Mouse (Mus musculus) adipocyte (in vitro differentiated cells): ENCODE results near the gene Olfr1392.

Source experiments
- DNase-seq: peaks from one replicate; pipeline ENCODE4 v3.0.0-alpha.2; 2016; ENCODE audit warnings: low spot score

Gene Olfr1392

DNA sequence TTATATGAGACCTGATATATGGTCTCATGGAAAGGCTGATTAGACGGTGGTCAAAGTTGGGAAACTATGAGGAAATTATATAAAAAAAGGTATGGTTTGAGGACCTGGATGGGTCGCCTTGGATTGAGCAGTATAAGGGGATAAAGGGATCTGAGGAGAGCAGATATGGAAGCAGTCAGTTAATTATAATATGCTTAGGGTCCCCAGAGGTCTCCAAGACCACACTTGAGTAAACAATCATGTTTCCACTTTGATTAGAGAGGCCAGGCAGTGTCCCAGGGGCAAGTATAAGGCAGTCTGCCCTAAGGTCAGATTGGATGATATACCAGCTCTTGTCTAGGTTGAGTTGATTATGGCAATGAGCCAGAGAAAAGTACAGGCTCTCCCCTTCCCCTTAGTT is 37.4 kb downstream of the Olfr1392 start, which contains the start of gene Olfr1391:
Olfr1391 (plus strand) TSS at position 301 of the 400 bp plus-strand sequence.
- DNase-seq: no peak

DNA sequence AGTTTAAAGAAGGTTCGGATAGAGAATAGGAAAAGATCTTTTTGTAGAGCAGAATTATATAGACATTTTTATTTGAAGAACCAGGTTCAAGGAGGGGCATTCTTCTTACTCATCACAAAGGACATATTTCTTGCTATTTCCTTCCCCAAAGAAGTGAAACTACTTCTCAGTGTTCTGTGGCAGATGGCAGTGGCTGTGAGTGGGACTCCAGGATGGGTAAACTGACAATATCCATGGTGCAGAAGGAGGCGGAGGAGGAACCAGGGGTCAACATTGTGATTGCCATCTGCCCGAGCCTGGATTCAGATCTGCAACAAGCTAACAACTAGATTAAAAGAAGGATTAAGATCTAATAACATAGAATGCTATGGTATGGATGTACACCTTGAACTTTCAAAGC is 41.6 kb downstream of the Olfr1392 start:
- DNase-seq: no peak

DNA sequence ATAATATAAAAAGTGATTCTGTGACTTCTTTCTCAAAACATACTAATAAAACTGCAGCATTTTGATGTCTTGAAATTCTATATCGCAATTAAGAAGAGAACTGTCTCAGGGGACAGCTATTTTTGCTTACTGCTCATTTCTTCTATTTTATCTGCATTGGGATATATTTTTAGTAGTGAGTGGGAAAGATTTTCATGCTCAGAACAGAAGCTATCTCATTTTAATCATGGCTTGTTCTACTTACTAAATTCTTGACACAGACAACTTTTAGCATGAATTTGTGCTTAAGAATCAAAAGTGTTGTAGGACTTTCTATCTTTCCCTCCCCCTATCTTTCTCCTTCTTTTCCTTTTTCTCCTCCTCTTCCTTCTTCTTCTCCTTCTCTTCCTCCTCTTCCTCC is 44.6 kb downstream of the Olfr1392 start:
- DNase-seq: no peak

DNA sequence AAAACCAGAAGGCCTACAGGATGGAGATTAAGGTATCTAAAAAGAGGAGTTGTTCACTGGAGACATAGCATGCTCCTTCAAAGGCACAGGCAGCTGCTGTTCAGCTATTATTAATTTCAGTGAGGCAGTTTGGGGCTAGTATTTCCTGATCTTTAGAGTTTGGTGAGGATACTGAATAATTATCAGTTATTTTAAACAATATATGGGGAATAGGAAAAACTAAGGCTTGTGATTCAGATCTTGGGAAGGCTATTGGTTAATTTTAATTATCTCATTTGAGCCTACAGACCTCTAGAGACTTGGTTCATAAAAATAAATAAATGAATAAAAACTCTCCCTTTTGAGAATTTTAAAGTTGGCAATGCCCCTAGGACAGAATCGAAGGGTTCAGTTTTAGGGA is 49.8 kb downstream of the Olfr1392 start, which contains the start of gene Olfr1390:
Olfr1390 (plus strand) TSS at position 301 of the 400 bp plus-strand sequence.
- DNase-seq: no peak

DNA sequence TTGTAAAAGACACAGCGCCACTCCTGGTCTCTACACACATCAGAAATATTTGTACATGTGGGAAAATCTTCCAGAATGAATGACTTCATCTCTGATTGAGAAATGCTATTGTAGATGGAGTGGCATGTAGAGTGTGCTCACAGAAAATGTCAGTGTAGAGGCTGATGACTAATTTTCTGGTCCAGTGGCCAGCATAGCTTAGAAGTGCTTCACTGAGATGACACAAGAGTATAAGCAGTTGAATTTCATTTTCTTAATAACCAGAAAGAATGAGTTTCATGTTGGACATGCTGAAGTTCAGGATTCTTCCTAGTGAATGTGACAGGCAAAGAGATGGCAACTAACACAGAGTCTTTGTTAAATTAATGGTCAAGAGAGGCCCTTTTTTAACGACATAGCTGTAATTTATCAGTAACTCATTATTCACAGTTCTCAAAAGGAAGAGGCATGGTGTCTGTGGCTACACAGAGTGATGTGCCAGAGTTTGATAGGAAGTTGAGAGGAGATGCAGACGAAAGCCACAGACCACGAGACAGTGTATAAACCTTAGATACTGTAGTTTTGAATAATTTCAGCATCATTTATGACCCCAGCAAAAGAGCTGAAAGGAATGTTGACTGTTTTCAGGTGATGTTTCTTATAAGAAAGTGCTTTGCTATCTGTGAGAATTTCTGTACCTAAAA is 52.2 kb downstream of the Olfr1392 start:
- DNase-seq: no peak
